Comparison of ENCODE assay signal across 18 mouse cellular contexts in genomic region chr10:34095147-34095546, GRCm38 (mm10). TPM values are rescaled to one million over a fixed set of nuclear protein-coding genes. Genes with fewer than 3 reads are reported as not detected.
A peak's percentile ranks its signal among the peaks of the same experiment; 100 is the strongest.
DNase-seq lines count a peak whose midpoint lies in the region; ATAC-seq lines count a peak whose summit lies in the region.
"Had no signal": no experiment of that assay in that cellular context is flagged by ENCODE, and none has a peak within 500 bp of the region (broad histone marks: within the 10 kb centered on the region; RNA-seq: fewer than 3 reads in every experiment).

No protein-coding gene starts in this region.

- H3K4me1 ChIP-seq in heart, embryonic 15.5 days (replicated peaks), result 0 out of 2 replicates have a peak, but pooled peaks cover 7% of the 10 kb centered on the region
- no peaks in the 10 kb centered on the region for H3K4me1 ChIP-seq in midbrain, embryonic 11.5 days (ENCODE audit: control insufficient read depth, insufficient read depth, low read length)
- H3K4me1 ChIP-seq in midbrain, embryonic 10.5 days, result peaks cover 9% of the 10 kb centered on the region; the same call in 1 of the 2 replicates
- no peaks in the 10 kb centered on the region for H3K4me1 ChIP-seq in embryonic facial prominence, embryonic 15.5 days

- H3K9me3 ChIP-seq in heart, embryonic 15.5 days (replicated peaks), result no peaks in the 10 kb centered on the region
- no peaks in the 10 kb centered on the region for H3K9me3 ChIP-seq in midbrain, embryonic 11.5 days (ENCODE audit: control insufficient read depth, low read length)
- H3K9me3 ChIP-seq in midbrain, embryonic 10.5 days (replicated peaks), result no peaks in the 10 kb centered on the region
- H3K9me3 ChIP-seq in embryonic facial prominence, embryonic 15.5 days (replicated peaks), result no peaks in the 10 kb centered on the region
- H3K9me3 ChIP-seq: hindbrain, embryonic 10.5 days had no signal

- H3K9ac ChIP-seq in heart, embryonic 15.5 days, result no peak overlapping the region; the same call in 1 of the 2 replicates
- no peak overlapping the region for H3K9ac ChIP-seq in midbrain, embryonic 11.5 days (ENCODE audit: low read length)
- no peak overlapping the region for H3K9ac ChIP-seq in embryonic facial prominence, embryonic 15.5 days

- H3K27me3 ChIP-seq in heart, embryonic 15.5 days, result no peaks in the 10 kb centered on the region
- no peaks in the 10 kb centered on the region for H3K27me3 ChIP-seq in midbrain, embryonic 11.5 days (ENCODE audit: control insufficient read depth, insufficient read depth, low read length)
- H3K27me3 ChIP-seq in midbrain, embryonic 10.5 days (ENCODE audit: low read depth, poor library complexity, severe bottlenecking), result no peaks in the 10 kb centered on the region
- H3K27me3 ChIP-seq in embryonic facial prominence, embryonic 15.5 days, result no peaks in the 10 kb centered on the region

- no peak overlapping the region for H3K27ac ChIP-seq in heart, embryonic 15.5 days
- no peak overlapping the region for H3K27ac ChIP-seq in midbrain, embryonic 11.5 days (ENCODE audit: low read depth, low read length)
- H3K27ac ChIP-seq in midbrain, embryonic 10.5 days (replicated peaks), result no peak overlapping the region
- no peak overlapping the region for H3K27ac ChIP-seq in embryonic facial prominence, embryonic 15.5 days (replicated peaks)
- H3K27ac ChIP-seq: hindbrain, embryonic 10.5 days had no signal

- 73% methylated on average over 2 of the region's 2 CpGs for WGBS in heart, embryonic 15.5 days
- 76% methylated on average over 2 of the region's 2 CpGs for WGBS in midbrain, embryonic 11.5 days
- 84% methylated on average over 2 of the region's 2 CpGs for WGBS in midbrain, embryonic 10.5 days
- WGBS in embryonic facial prominence, embryonic 15.5 days, result 38% methylated on average over 2 of the region's 2 CpGs

- H3K4me2 ChIP-seq in heart, embryonic 15.5 days, result peak overlapping the region; percentile 58
- H3K4me2 ChIP-seq in midbrain, embryonic 11.5 days, result no peak overlapping the region
- 0 out of 2 replicates have a peak overlapping the region, but pooled peaks have one; percentile 4 for H3K4me2 ChIP-seq in embryonic facial prominence, embryonic 15.5 days (replicated peaks)
- H3K4me2 ChIP-seq: liver, embryonic 11.5 days had no signal

- DNase-seq in heart, adult 9 months (ENCODE audit: low spot score in 2 of 2), result no peak
- peak; percentile 53 for DNase-seq in midbrain, embryonic 11.5 days (ENCODE audit: low spot score, missing footprints)
- DNase-seq in midbrain, embryonic 10.5 days (ENCODE audit: low spot score), result no peak
- no peak for DNase-seq in natural killer cell, adult 2 months (ENCODE audit: low spot score in 2 of 2)
- no peak for DNase-seq in yolk sac, embryonic 10.5 days (ENCODE audit: low spot score)
- DNase-seq: cerebellum, postnatal 10 days; gastrocnemius, postnatal 10 days; kidney, adult 8-10 months; left cerebral cortex, postnatal 4 days; spleen, adult 18-20 months; thymus, adult 18-20 months had no signal

- H3K36me3 ChIP-seq in heart, embryonic 15.5 days, result no peaks in the 10 kb centered on the region
- H3K36me3 ChIP-seq in midbrain, embryonic 11.5 days (ENCODE audit: control insufficient read depth, insufficient read depth, low read length), result no peaks in the 10 kb centered on the region
- no peaks in the 10 kb centered on the region for H3K36me3 ChIP-seq in midbrain, embryonic 10.5 days
- H3K36me3 ChIP-seq in embryonic facial prominence, embryonic 15.5 days, result no peaks in the 10 kb centered on the region
- H3K36me3 ChIP-seq: hindbrain, embryonic 10.5 days had no signal

- H3K4me3 ChIP-seq in heart, embryonic 15.5 days, result peak overlapping the region; percentile 39
- no peak overlapping the region for H3K4me3 ChIP-seq in midbrain, embryonic 11.5 days (ENCODE audit: low read depth, low read length)
- no peak overlapping the region for H3K4me3 ChIP-seq in midbrain, embryonic 10.5 days
- H3K4me3 ChIP-seq in embryonic facial prominence, embryonic 15.5 days (replicated peaks), result 0 out of 2 replicates have a peak overlapping the region, but pooled peaks have one; percentile 29
- H3K4me3 ChIP-seq: hindbrain, embryonic 10.5 days had no signal

- ATAC-seq in heart, embryonic 15.5 days (replicated peaks; ENCODE audit: insufficient number of reproducible peaks, insufficient read depth, low FRiP score, low read depth), result no peak
- ATAC-seq in midbrain, embryonic 11.5 days (ENCODE audit: low FRiP score), result no peak
- no peak for ATAC-seq in embryonic facial prominence, embryonic 15.5 days (ENCODE audit: insufficient number of reproducible peaks, low FRiP score, low TSS enrichment, low read depth)
- ATAC-seq: activated CD4-positive, CD25-positive, alpha-beta regulatory T cell, adult 4 months; CD4-positive, CD25-positive, alpha-beta regulatory T cell, adult 4 months had no signal

RNA-seq across cellular contexts. Expression of gene Calhm5, which starts 1.2 kb away (rescaled TPM):
- polyA plus RNA-seq in heart, embryonic 15.5 days (2015; fragmentation: Nextera tagmentation; extraction: Ambion mirVana), result 1.6 and 1.9 TPM in 2 replicates
- polyA plus RNA-seq in midbrain, embryonic 11.5 days (2014; fragmentation: Nextera tagmentation; extraction: Ambion mirVana), result 0.37 and 0.44 TPM in 2 replicates
- polyA plus RNA-seq in midbrain, embryonic 10.5 days (2016; fragmentation: Nextera tagmentation; extraction: Ambion mirVana), result 0.10 and 0.17 TPM in 2 replicates
- polyA plus RNA-seq in embryonic facial prominence, embryonic 15.5 days (2015; fragmentation: Nextera tagmentation; extraction: Ambion mirVana), result 1.7 and 1.9 TPM in 2 replicates
- polyA plus RNA-seq: activated CD4-positive, CD25-positive, alpha-beta regulatory T cell, adult 4 months; CD4-positive, CD25-positive, alpha-beta regulatory T cell, adult 4 months had no signal

RNA-seq across cellular contexts. Expression of gene Calhm6, which starts 32.6 kb away (rescaled TPM):
- polyA plus RNA-seq in heart, embryonic 15.5 days (2015; fragmentation: Nextera tagmentation; extraction: Ambion mirVana), result 0.78 and 0.89 TPM in 2 replicates
- polyA plus RNA-seq in midbrain, embryonic 11.5 days (2014; fragmentation: Nextera tagmentation; extraction: Ambion mirVana), result 0.20 and 0.25 TPM in 2 replicates
- polyA plus RNA-seq in midbrain, embryonic 10.5 days (2016; fragmentation: Nextera tagmentation; extraction: Ambion mirVana), result 0.21 and 0.36 TPM in 2 replicates
- polyA plus RNA-seq in embryonic facial prominence, embryonic 15.5 days (2015; fragmentation: Nextera tagmentation; extraction: Ambion mirVana), result 1.4 and 1.9 TPM in 2 replicates

RNA-seq across cellular contexts. Expression of gene Calhm4, which starts 51.0 kb away (rescaled TPM):
- not detected in 2 replicates for polyA plus RNA-seq in heart, embryonic 15.5 days (2015; fragmentation: Nextera tagmentation; extraction: Ambion mirVana)
- not detected in 2 replicates for polyA plus RNA-seq in midbrain, embryonic 11.5 days (2014; fragmentation: Nextera tagmentation; extraction: Ambion mirVana)
- polyA plus RNA-seq in midbrain, embryonic 10.5 days (2016; fragmentation: Nextera tagmentation; extraction: Ambion mirVana), result not detected in 2 replicates
- 0.43 and 0.98 TPM in 2 replicates for polyA plus RNA-seq in embryonic facial prominence, embryonic 15.5 days (2015; fragmentation: Nextera tagmentation; extraction: Ambion mirVana)
- polyA plus RNA-seq: activated CD4-positive, CD25-positive, alpha-beta regulatory T cell, adult 4 months; CD4-positive, CD25-positive, alpha-beta regulatory T cell, adult 4 months; hindbrain, embryonic 10.5 days; liver, embryonic 11.5 days; lung, embryonic 16.5 days had no signal

RNA-seq across cellular contexts. Expression of gene Trappc3l, which starts 57.8 kb away (rescaled TPM):
- not detected in 2 replicates for polyA plus RNA-seq in heart, embryonic 15.5 days (2015; fragmentation: Nextera tagmentation; extraction: Ambion mirVana)
- polyA plus RNA-seq in midbrain, embryonic 11.5 days (2014; fragmentation: Nextera tagmentation; extraction: Ambion mirVana), result not detected in 2 replicates
- polyA plus RNA-seq in midbrain, embryonic 10.5 days (2016; fragmentation: Nextera tagmentation; extraction: Ambion mirVana), result not detected in 2 replicates
- not detected in 2 replicates for polyA plus RNA-seq in embryonic facial prominence, embryonic 15.5 days (2015; fragmentation: Nextera tagmentation; extraction: Ambion mirVana)
- polyA plus RNA-seq: activated CD4-positive, CD25-positive, alpha-beta regulatory T cell, adult 4 months; CD4-positive, CD25-positive, alpha-beta regulatory T cell, adult 4 months; hindbrain, embryonic 10.5 days; liver, embryonic 11.5 days; lung, embryonic 16.5 days had no signal

Comparison
In these comparisons a context has a peak if more than half of its experiments do, and no peak if none do; other contexts are left out.
1. H3K4me3 ChIP-seq: peak in heart, embryonic 15.5 days (single experiment) and embryonic facial prominence, embryonic 15.5 days (single experiment); none in midbrain, embryonic 11.5 days (single experiment) and midbrain, embryonic 10.5 days (single experiment).